Mouse (Mus musculus): ENCODE data around the gene Wdfy3. TPM values are rescaled to one million over a fixed set of nuclear protein-coding genes. Genes with fewer than 3 reads are reported as not detected.

Gene Wdfy3
- polyA plus RNA-seq, 1 experiment from 2014 or later = 20.1 TPM

GRCm38 (mm10) chr5:101967832-101968152, 101.9 kb downstream of the Wdfy3 start:
- H3K9ac ChIP-seq (replicated peaks; ENCODE audit: low read length) = 0 out of 2 replicates have a peak overlapping the region, but pooled peaks have one; percentile 1
- peak overlapping the region; percentile 88 for H3K27ac ChIP-seq (ENCODE audit: low read length)

DNA sequence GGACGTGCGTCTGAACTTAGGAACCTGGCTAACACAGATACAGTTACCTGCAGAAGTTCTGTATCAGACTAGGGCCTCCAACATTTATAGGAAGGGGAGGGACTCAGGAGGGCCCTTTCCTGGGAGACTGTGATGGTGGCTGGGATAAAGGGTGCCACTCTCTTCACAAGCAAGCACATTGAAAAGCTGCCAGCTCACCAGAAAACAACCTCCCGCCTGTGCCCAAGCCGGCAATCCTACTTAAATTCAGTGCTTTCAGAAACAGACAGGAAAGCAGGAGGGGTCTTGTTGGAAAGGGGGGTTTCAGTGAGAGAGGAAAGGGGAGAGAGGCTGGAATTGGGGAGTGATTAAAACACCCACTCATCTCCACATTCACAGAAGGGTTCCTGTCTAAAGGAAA, 106.9 kb downstream of the Wdfy3 start:
- no peak overlapping the region for H3K27ac ChIP-seq (ENCODE audit: low read length)
- H3K9ac ChIP-seq (replicated peaks; ENCODE audit: low read length) = no peak overlapping the region
- H3K4me3 ChIP-seq (ENCODE audit: low read length) = no peak overlapping the region
- ATAC-seq (ENCODE audit: low FRiP score, low TSS enrichment) = no peak
- no peaks in the 10 kb centered on the region for H3K9me3 ChIP-seq (ENCODE audit: low read length)
- no peak overlapping the region for H3K4me2 ChIP-seq (replicated peaks; ENCODE audit: low read depth, low read length)
- WGBS = 83% methylated on average over 4 of the region's 4 CpGs
- H3K27me3 ChIP-seq (ENCODE audit: insufficient read depth, low read length) = no peaks in the 10 kb centered on the region
- H3K36me3 ChIP-seq (ENCODE audit: insufficient read depth, low read length) = peaks cover 37% of the 10 kb centered on the region
- peaks cover 9% of the 10 kb centered on the region for H3K4me1 ChIP-seq (ENCODE audit: insufficient read depth, low read length)

More at GRCm38 (mm10) chr5:101967832-101968152, 101.9 kb downstream of the Wdfy3 start:
- Histone ChIP-seq H3K4me2 (replicated peaks; ENCODE audit: low read depth, low read length) (no peak overlapping the region), H3K36me3 (ENCODE audit: insufficient read depth, low read length) (peaks cover 9% of the 10 kb centered on the region; the same call in 1 of the 2 replicates), H3K27me3 (ENCODE audit: insufficient read depth, low read length) (no peaks in the 10 kb centered on the region), H3K4me3 (ENCODE audit: low read length) (no peak overlapping the region), H3K9me3 (ENCODE audit: low read length) (no peaks in the 10 kb centered on the region), H3K4me1 (ENCODE audit: insufficient read depth, low read length) (peaks cover 32% of the 10 kb centered on the region)
- WGBS = 51% methylated on average over 2 of the region's 2 CpGs
- ATAC-seq (ENCODE audit: low FRiP score, low TSS enrichment) = no peak

DNA sequence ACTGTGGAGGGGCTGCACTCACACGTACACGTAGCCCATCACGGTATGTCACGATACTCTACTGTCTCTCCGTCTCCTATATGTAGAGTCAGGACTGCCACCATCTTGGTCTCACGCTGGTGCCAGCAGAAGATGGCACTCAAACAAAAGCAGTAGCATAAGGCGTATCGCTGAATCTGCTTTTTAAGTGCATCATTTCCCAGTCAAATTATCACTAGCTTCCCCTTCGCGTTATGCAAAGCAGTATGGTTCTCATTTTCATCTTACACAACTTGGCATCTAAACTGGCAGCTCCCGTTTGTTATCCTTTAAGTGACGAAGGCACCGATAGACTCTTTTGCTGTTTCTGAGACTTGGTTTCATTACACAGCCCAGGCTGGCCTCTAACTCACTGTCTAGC, 110.4 kb downstream of the Wdfy3 start:
- no peak overlapping the region for H3K4me3 ChIP-seq (ENCODE audit: low read length)
- no peak overlapping the region for H3K4me2 ChIP-seq (replicated peaks; ENCODE audit: low read depth, low read length)
- no peaks in the 10 kb centered on the region for H3K27me3 ChIP-seq (ENCODE audit: insufficient read depth, low read length)
- H3K36me3 ChIP-seq (ENCODE audit: insufficient read depth, low read length) = peaks cover 41% of the 10 kb centered on the region
- 96% methylated on average over 13 of the region's 13 CpGs for WGBS
- no peaks in the 10 kb centered on the region for H3K9me3 ChIP-seq (ENCODE audit: low read length)
- no peak overlapping the region for H3K27ac ChIP-seq (ENCODE audit: low read length)
- no peak for ATAC-seq (ENCODE audit: low FRiP score, low TSS enrichment)
- no peak overlapping the region for H3K9ac ChIP-seq (replicated peaks; ENCODE audit: low read length)
- peaks cover 5% of the 10 kb centered on the region; the same call in 1 of the 2 replicates for H3K4me1 ChIP-seq (ENCODE audit: insufficient read depth, low read length)

GRCm38 (mm10) chr5:101958941-101959340, 110.8 kb downstream of the Wdfy3 start:
- H3K4me1 ChIP-seq (ENCODE audit: insufficient read depth, low read length) = peaks cover 5% of the 10 kb centered on the region; the same call in 1 of the 2 replicates
- no peak overlapping the region for H3K4me3 ChIP-seq (ENCODE audit: low read length)
- peaks cover 41% of the 10 kb centered on the region for H3K36me3 ChIP-seq (ENCODE audit: insufficient read depth, low read length)
- H3K9me3 ChIP-seq (ENCODE audit: low read length) = no peaks in the 10 kb centered on the region
- no peak for ATAC-seq (ENCODE audit: low FRiP score, low TSS enrichment)
- no peaks in the 10 kb centered on the region for H3K27me3 ChIP-seq (ENCODE audit: insufficient read depth, low read length)
- H3K9ac ChIP-seq (replicated peaks; ENCODE audit: low read length) = no peak overlapping the region
- H3K27ac ChIP-seq (ENCODE audit: low read length) = no peak overlapping the region
- WGBS = 89% methylated on average over 4 of the region's 4 CpGs
- no peak overlapping the region for H3K4me2 ChIP-seq (replicated peaks; ENCODE audit: low read depth, low read length)

GRCm38 (mm10) chr5:101957419-101957818, 112.3 kb downstream of the Wdfy3 start:
- Histone ChIP-seq H3K27ac (ENCODE audit: low read length) (no peak overlapping the region), H3K4me2 (replicated peaks; ENCODE audit: low read depth, low read length) (no peak overlapping the region), H3K4me1 (ENCODE audit: insufficient read depth, low read length) (peaks cover 5% of the 10 kb centered on the region; the same call in 1 of the 2 replicates), H3K9ac (replicated peaks; ENCODE audit: low read length) (no peak overlapping the region), H3K27me3 (ENCODE audit: insufficient read depth, low read length) (no peaks in the 10 kb centered on the region), H3K9me3 (ENCODE audit: low read length) (no peaks in the 10 kb centered on the region), H3K36me3 (ENCODE audit: insufficient read depth, low read length) (peaks cover 45% of the 10 kb centered on the region), H3K4me3 (ENCODE audit: low read length) (no peak overlapping the region)
- no peak for ATAC-seq (ENCODE audit: low FRiP score, low TSS enrichment)
- WGBS = 90% methylated on average over 8 of the region's 8 CpGs

GRCm38 (mm10) chr5:101954393-101955340, 115.1 kb downstream of the Wdfy3 start:
- 52% methylated on average over 16 of the region's 16 CpGs for WGBS
- peaks cover 46% of the 10 kb centered on the region for H3K36me3 ChIP-seq (ENCODE audit: insufficient read depth, low read length)
- H3K27ac ChIP-seq (ENCODE audit: low read length) = peak overlapping the region; percentile 31
- H3K4me3 ChIP-seq (ENCODE audit: low read length) = no peak overlapping the region
- no peak overlapping the region for H3K9ac ChIP-seq (replicated peaks; ENCODE audit: low read length)
- no peaks in the 10 kb centered on the region for H3K9me3 ChIP-seq (ENCODE audit: low read length)
- peaks cover 5% of the 10 kb centered on the region; the same call in 1 of the 2 replicates for H3K4me1 ChIP-seq (ENCODE audit: insufficient read depth, low read length)
- ATAC-seq (ENCODE audit: low FRiP score, low TSS enrichment) = peak; percentile 58; the same call in 1 of the 2 replicates
- no peak overlapping the region for H3K4me2 ChIP-seq (replicated peaks; ENCODE audit: low read depth, low read length)
- no peaks in the 10 kb centered on the region for H3K27me3 ChIP-seq (ENCODE audit: insufficient read depth, low read length)

GRCm38 (mm10) chr5:101951918-101952317, 117.8 kb downstream of the Wdfy3 start:
- peaks cover 5% of the 10 kb centered on the region; the same call in 1 of the 2 replicates for H3K4me1 ChIP-seq (ENCODE audit: insufficient read depth, low read length)
- H3K9ac ChIP-seq (replicated peaks; ENCODE audit: low read length) = no peak overlapping the region
- H3K36me3 ChIP-seq (ENCODE audit: insufficient read depth, low read length) = peaks cover 51% of the 10 kb centered on the region
- no peak overlapping the region for H3K27ac ChIP-seq (ENCODE audit: low read length)
- H3K9me3 ChIP-seq (ENCODE audit: low read length) = no peaks in the 10 kb centered on the region
- 88% methylated on average over 1 of the region's 1 CpGs for WGBS
- H3K27me3 ChIP-seq (ENCODE audit: insufficient read depth, low read length) = no peaks in the 10 kb centered on the region
- no peak overlapping the region for H3K4me2 ChIP-seq (replicated peaks; ENCODE audit: low read depth, low read length)
- no peak overlapping the region for H3K4me3 ChIP-seq (ENCODE audit: low read length)
- no peak for ATAC-seq (ENCODE audit: low FRiP score, low TSS enrichment)

DNA sequence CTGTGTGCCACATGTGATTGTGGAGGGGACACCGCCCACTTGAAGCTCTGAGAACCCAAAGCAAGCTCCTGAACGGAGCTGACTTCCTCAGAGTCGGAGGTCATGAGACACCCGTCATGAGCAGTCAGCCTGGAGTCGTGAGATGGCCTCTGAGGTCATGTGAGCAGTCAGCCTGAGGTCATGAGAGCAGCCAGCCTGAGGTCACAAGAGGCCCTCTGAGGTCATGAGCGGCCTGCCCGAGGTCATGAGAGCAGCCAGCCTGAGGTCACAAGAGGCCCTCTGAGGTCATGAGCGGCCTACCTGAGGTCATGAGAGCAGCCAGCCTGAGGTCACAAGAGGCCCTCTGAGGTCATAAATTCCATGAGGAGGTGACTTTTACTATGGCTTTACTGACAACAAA, 120.4 kb downstream of the Wdfy3 start:
- H3K9me3 ChIP-seq (ENCODE audit: low read length) = no peaks in the 10 kb centered on the region
- peaks cover 46% of the 10 kb centered on the region for H3K36me3 ChIP-seq (ENCODE audit: insufficient read depth, low read length)
- no peaks in the 10 kb centered on the region for H3K4me1 ChIP-seq (ENCODE audit: insufficient read depth, low read length)
- H3K9ac ChIP-seq (replicated peaks; ENCODE audit: low read length) = no peak overlapping the region
- 61% methylated on average over 8 of the region's 8 CpGs for WGBS
- no peak overlapping the region for H3K27ac ChIP-seq (ENCODE audit: low read length)
- H3K27me3 ChIP-seq (ENCODE audit: insufficient read depth, low read length) = no peaks in the 10 kb centered on the region
- H3K4me2 ChIP-seq (replicated peaks; ENCODE audit: low read depth, low read length) = no peak overlapping the region
- H3K4me3 ChIP-seq (ENCODE audit: low read length) = no peak overlapping the region
- ATAC-seq (ENCODE audit: low FRiP score, low TSS enrichment) = no peak

GRCm38 (mm10) chr5:101948641-101949040, 121.1 kb downstream of the Wdfy3 start:
- Histone ChIP-seq H3K27me3 (ENCODE audit: insufficient read depth, low read length) (no peaks in the 10 kb centered on the region), H3K4me2 (replicated peaks; ENCODE audit: low read depth, low read length) (no peak overlapping the region), H3K4me1 (ENCODE audit: insufficient read depth, low read length) (no peaks in the 10 kb centered on the region), H3K9me3 (ENCODE audit: low read length) (no peaks in the 10 kb centered on the region), H3K4me3 (ENCODE audit: low read length) (no peak overlapping the region), H3K27ac (ENCODE audit: low read length) (no peak overlapping the region), H3K9ac (replicated peaks; ENCODE audit: low read length) (no peak overlapping the region), H3K36me3 (ENCODE audit: insufficient read depth, low read length) (peaks cover 52% of the 10 kb centered on the region)
- WGBS = 93% methylated on average over 7 of the region's 7 CpGs
- no peak for ATAC-seq (ENCODE audit: low FRiP score, low TSS enrichment)

- Histone ChIP-seq H3K36me3 (ENCODE audit: insufficient read depth, low read length) (peaks cover 55% of the 10 kb centered on the region), H3K9me3 (ENCODE audit: low read length) (no peaks in the 10 kb centered on the region), H3K27ac (ENCODE audit: low read length) (no peak overlapping the region), H3K4me1 (ENCODE audit: insufficient read depth, low read length) (no peaks in the 10 kb centered on the region), H3K9ac (replicated peaks; ENCODE audit: low read length) (no peak overlapping the region), H3K4me2 (replicated peaks; ENCODE audit: low read depth, low read length) (no peak overlapping the region), H3K27me3 (ENCODE audit: insufficient read depth, low read length) (no peaks in the 10 kb centered on the region), H3K4me3 (ENCODE audit: low read length) (no peak overlapping the region)
- no peak for ATAC-seq (ENCODE audit: low FRiP score, low TSS enrichment)
- WGBS = 75% methylated on average over 5 of the region's 5 CpGs
Measured at GRCm38 (mm10) chr5:101945731-101946130, 124.0 kb downstream of the Wdfy3 start.
